Mouse (Mus musculus): ENCODE measurements at regions not wholly inside any gene's neighbourhood (a gene's known extent, or its start where the extent isn't known, plus 50 kb on each side); places are given as distances from the start of the nearest gene placed in this dataset.
"Not testable (repeated sequence)": the region's sequence is repeated elsewhere in the genome, so short reads cannot be mapped to it uniquely, and the experiment has no call there.

DNA sequence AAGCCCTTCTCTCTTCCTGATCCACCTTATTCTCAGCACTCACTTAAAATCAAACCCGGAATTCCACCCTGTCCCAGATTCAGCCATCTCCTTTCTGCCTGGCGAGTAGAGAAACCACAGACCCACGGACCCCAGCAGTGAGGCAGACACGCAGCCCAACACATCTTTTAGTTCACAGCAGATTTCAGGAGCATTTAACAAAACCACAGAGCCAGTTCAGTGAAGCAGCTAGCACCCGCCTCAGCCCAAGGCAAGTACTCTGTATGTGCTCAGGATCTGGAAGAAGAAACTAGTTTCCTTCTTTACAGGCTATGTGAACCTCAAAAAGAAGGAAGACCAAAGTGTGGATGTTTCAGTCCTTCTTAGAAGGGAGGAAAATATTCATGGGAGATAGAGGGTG, 560.6 kb downstream of the Nyap2 start:
- no peak for DNase-seq (ENCODE audit: inconsistent ontology term)

DNA sequence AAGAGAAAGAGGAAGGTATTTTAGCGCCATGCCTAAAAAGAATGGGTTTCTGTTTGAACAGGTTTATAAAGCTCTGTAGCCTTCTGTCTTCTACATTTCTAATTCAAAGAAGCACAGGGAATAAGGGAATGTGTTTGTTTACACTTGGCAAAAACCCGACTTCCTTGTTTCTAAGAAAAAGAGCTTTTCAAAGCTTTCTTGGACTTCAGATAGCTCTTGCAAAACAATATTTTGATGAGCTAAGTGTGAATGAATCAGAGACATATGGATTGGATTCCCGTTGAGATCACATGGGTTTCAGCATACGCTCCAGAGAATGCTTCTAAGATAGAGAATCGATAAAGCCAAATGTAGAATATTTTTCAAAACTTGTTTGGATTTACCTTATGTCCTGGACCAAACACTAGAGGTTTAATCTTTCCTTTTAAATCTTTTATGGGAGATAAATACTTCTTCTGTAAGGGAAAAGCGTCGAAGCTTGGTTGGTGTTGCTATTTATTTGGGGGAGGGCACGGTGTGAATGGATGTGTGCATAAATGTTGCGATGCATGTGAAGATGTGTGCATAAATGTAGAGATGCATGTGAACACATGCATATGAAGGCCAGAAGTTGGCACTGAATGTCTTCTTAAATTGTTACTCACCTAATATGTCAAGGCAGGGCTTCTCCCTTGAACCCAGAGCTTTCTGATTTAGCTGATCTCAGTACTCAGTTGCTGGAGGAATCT, 576.4 kb downstream of the Nyap2 start:
- DNase-seq (ENCODE audit: inconsistent ontology term) = no peak

DNA sequence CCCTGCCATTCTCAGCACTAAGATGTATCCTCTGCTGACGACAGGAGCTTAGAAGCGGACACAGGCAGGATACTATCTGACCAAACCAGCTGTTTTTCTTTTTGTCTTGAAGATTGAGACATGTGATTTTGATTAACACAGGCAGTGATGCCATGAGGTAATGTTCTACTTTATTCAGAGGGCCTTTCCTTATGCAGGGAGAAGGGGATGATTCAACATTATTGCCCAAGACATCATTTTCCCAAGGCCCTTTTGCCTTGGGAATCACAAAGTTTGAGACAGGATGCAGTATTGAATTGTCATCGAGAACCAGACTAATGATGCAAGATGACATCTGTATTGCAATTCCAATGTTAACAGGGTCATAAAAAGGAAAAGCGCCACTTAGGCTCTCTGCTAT, 571.7 kb upstream of the Gm9747 start:
- DNase-seq (ENCODE audit: inconsistent ontology term) = no peak

DNA sequence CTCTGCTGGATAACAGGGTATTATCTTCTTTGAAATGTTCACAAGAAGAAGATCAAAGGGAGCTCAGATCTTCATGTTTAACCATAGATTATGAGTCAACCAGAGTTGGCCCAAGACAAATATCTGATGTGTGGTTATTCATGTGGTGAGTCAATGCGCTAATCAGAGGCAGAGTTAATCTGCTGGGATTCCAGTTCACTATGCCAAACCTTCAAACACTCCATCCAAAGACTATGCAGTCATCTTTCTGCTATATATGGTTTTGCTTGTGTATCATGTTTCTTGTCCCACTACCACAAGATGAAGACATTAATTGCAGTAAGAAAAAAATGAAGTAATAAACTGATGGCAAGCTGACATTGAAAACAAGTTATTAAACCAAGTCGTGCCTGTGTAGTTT, 561.8 kb upstream of the Gm9747 start:
- DNase-seq (ENCODE audit: inconsistent ontology term) = peak; percentile 84

DNA sequence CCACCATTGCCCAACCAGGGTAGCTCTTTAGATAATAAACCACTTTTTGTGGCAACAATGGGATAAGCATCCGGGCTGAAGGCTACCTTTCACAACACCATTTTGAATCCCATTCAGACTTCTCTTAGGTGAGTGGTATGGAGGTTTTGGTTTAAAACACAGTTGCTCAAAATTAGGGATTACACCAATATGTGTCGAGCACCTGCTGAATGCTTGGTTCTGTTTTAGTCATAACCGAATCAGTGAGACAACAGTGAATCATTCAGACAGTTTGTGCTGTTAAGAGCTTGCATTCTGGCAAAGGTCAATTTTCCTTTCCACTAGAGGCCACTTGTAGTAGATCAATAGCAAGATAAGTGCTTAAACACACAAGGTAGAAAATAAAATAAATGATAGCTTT, 561.2 kb upstream of the Gm9747 start:
- DNase-seq (ENCODE audit: inconsistent ontology term) = no peak

DNA sequence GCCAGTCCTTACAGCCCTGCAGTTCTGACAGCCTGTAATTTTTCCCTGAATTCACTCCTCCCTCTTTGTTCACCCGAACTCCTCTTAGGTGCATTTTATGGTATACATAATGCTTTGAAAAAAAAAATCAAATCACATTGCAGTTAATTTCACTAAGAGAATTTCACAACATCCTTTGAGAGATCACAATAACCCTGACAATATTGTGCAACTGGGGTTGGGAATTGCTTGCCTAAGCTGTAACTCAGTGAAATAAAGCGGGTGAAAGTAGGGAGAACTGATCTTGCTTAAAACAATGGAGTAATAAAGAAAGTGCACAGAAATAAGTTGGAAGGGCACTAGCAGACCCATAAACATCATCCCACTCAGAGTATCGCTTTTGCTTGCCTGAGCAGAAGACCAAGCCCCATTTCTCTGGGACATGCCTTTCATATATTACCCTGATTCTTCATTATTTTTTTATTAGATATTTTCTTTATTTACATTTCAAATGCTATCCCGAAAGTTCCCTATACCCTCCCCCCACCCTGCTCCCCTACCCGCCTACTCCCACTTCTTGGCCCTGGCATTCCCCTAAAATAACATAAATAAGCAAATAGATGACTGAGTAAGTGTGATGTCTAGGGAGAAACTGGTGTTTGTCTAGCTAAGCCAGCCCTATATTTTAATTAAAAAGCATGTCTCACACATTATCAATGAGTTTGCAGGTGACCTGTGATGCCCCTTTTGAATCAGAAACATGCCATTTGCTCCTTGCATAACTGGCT, 557.2 kb upstream of the Gm9747 start:
- no peak for DNase-seq (ENCODE audit: inconsistent ontology term)

DNA sequence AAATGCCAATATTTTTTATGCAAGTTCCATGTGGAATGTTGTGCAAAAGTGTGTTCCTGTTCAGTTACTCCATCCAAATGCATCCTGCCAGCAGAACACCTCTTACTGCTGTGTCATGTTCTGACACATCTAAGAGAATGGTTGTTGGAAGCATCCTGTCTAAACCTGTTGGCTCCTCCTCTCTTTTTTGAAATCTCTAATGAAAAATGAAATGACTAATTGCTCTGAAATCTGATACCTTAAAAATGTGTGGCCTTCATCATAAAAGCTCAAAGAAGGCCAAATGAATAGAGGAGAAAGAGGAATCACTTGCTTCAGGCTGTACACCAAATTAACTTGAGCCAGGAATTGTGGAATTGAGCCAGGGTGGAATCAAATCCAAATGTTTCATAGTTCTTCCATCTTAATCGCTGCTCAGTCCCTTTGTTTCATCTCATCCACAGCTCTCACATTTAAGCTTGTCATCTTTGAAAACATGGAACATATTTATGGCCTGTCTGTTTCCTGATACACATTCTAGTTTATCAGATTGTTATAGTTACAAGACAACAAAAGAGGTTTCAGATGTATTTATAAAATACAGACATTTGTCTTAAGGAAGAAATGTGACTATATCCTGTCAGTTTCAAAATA, 555.0 kb upstream of the Gm9747 start:
- DNase-seq (ENCODE audit: inconsistent ontology term) = peak; percentile 79

DNA sequence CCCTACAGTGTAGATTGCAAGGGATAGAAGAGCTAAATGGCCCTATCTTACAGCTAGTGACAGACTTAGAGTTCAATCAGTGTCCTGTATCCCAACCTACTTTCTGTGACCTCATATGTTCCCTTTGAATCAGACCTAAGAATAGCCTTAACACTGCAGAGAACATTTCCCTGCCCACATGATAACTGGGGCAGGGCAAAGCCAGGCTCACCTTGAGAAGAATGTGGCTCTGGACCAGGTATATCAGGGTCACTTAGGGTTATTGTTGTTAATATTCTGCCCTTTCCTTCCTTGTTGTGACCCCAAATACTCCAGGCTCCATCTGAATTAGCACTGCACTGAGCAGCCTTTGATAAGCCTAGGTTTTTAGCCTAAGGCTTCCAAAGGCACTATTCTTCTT, 536.8 kb upstream of the Gm9747 start:
- no peak for DNase-seq (ENCODE audit: inconsistent ontology term)

DNA sequence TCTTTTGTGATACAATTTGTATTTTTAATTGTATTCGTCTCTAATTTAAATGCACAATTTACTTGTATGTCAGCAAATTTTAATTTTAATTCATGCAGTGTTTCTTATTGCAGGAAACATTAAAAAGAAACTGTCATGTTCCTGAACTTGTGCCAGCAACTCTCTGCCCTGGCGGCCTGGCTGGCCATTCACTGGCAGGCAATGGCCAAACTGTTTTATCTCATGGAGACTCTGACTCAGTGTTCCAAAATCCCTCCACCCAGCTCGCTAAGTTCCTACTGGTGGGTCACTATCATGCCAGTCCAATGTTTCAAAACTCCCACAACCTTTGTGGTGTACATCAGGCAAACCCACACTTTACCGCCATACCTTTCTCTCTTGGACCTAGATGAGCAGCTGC, 523.7 kb upstream of the Gm9747 start:
- no peak for DNase-seq (ENCODE audit: inconsistent ontology term)

DNA sequence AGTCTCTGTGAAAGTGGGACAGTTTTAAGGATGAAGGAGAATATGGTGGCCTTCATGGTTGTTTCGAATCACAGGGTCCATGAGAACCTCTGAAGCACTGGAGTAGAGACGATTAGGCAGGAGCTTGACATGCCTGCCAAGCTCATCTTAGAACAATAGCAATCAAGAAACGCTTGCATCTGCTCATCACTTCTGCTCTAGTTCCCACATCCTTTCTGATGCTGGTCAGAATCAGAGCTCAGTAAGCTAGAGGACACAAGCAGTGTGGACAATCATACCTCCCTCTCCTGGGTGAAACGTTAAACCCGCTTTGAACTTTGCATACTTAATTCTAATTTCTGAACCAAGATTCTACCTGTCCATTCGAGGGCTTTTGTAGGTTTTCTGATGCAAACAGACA, 515.8 kb upstream of the Gm9747 start:
- DNase-seq (ENCODE audit: inconsistent ontology term) = peak; percentile 67

DNA sequence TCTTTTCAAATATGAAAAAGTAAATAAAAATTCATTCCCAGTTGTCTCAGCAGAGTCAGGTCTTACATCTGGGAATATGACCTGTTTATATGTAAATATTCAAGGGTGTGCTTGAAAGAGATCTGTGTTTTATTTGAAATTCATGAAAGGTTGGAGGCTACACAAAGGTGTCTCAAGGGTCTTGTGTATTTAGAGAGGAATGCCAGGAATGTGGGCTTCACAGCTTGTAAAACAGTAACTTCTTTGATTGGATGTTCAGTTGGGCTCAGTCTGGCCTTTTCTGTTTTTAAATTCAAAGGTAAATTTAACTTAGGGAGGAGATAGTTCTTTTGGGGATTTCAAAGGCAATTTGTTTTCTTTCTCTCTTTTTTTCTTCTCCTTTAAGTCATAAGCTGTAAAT, 514.7 kb upstream of the Gm9747 start:
- DNase-seq (ENCODE audit: inconsistent ontology term) = no peak

DNA sequence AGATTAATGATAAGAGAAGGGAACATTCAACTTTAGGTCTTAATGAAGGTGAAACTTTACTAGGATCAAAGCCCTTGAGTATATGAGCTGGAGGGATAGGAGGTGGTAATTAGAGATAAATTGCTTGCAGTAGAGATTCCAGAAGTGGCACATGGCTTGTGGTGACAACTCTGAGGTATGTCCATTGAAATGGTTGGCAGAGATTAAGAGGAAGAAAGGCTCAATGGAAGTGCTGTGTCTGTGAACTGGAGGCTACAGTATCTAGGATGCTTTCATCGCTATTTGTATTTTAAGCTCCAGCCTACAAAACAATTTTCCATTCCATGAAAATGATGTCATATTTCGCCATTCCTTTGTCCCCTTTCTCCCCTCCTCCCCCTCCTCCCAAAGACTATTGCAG, 508.1 kb upstream of the Gm9747 start:
- DNase-seq (ENCODE audit: inconsistent ontology term) = peak; percentile 81

DNA sequence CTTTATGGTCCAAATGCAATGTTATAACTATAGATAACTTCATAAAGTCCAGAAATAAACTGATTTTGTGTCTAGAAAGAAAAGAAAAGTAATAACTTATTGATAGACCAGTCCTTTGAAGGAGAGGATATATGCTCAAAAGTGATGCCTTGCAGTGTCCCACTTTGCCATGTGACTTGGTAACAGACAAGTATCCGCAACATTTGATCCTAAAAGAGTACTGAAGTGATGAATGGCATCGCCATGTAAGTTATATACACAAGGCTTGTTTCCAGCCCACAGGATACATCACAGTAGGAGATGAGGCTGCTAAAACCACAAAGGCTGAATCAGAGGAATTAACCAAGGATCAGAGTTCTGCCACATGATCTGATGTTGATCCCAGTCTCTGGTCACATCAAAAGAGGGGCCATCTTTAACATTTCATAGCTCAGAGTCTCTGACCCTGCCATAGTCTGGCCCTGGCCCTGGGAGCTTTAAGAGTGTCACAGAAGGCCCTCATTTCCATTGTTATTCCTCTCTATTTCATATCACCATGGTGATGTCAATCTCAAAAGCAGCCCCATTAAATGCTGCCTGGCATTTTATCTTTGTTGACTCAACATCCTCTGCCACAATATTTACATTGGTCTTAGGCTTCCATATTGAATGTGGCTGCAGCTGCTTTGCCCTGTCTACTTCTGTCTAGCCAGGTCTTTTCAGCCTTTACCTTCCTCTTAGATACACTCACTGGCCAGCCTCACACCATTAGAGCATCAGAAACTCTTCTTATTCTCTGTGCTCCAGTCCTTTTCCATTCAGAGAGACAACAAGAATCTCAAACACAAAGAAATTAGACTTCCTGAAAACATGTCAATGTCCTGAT, 506.4 kb upstream of the Gm9747 start:
- no peak for DNase-seq (ENCODE audit: inconsistent ontology term)

DNA sequence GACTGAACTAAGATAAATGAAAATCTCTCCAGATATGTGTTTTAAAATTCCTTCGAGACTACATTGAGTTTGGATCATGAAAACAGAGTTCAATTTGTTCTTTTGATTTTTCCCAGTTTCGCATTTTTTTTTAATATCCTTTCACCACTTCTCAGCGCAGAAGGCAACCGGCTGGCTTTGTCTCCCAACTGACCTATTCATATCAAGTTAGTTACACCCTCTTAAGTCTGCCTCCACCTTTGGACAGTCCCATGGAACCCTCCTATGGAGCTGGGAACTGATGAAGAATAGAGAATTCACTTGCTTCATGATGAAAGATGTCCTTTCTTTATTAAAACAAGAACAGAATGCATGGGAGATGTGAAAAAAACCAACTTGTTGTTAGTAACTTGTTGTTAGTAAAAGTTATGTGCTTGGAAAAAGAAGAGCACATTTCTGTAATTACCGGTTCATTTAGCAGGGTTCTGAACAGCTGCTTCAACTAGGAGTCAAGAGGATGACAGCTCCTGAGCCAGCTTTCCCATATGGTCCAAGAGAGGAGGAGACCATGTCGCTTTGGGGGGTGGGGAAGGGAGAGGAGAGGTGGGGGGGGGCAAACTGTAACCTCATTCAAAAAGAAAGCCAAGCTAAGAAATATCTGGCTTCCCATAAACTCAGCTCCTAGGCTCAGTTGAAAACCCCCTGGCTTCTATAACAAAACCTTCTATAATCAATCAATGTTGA, 495.6 kb upstream of the Gm9747 start:
- no peak for DNase-seq (ENCODE audit: inconsistent ontology term)

DNA sequence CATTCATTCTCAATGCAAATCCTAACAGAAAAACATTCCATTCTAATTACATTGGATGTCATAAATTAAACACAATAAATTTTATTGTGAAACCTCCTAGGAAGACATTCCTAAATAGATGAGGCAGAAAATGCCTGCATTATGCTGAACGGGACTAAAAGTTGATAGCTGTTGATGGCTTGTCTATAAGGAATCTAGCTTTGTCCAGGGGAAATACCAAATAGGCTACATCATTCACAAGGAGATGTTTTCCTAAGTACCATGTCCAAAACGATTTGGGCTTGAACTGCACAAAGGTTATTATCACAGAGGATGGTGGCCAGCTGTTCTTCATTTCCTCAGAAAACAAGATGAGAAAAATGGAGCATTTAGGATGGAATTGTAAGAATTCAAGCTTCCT, 494.5 kb upstream of the Gm9747 start:
- peak; percentile 94 for DNase-seq (ENCODE audit: inconsistent ontology term)

DNA sequence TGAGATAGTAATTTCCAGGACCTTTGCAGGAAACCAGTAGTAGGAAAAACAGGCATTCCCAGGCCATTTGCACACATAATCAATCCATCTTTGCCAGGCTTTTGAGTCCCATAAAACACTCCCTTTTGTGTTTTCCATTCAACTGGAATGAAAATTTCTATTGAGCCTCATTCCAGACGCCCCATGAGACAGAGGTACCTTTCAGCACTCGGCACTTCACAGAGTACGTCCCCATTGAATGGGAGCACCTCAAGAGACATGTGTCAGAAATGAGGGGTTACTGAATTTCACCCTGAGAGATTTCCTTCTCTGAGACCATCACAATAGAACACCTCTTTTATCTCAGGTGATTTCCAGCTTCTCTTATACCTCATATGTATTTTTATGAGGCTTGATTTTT, 493.5 kb upstream of the Gm9747 start:
- DNase-seq (ENCODE audit: inconsistent ontology term) = peak; percentile 50

DNA sequence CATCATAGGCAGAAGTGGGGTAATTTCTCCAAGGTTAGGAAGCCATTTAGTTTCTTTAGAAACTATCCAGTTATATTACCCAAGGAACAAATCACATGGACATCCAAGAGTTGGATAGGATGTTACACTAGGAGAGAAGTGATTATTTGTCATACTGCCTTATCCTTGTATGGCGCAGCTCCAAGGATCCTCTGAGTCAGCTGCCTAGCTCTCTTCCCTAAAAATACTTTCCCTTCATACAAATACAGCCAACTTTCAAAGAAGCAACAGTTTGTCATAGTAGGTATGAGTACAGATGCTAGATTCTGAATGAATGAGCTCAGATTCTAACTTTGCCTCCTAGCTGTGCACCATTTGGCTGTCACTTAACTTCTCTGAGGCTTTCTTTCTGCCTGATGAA, 492.9 kb upstream of the Gm9747 start:
- peak; percentile 84 for DNase-seq (ENCODE audit: inconsistent ontology term)

DNA sequence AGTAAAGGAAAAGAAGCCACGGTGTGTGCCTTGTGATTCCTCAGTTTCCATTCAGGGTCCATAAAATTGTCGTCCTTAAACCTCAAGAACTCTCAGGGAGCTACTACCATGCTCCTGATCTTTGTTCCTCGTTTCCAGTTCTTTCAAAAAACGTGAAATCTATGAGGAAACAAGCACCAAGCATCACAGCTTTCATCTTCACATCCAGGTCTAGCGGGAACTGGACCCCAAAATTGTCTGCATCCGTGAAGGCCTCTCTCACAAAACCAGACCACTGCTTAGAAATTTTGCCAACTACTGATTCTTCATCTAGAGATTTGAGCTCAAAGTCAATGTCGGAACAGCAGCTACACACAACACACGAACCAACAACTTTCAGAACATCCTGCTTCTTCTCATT, 491.0 kb upstream of the Gm9747 start:
- DNase-seq (ENCODE audit: inconsistent ontology term) = not testable (repeated sequence)

DNA sequence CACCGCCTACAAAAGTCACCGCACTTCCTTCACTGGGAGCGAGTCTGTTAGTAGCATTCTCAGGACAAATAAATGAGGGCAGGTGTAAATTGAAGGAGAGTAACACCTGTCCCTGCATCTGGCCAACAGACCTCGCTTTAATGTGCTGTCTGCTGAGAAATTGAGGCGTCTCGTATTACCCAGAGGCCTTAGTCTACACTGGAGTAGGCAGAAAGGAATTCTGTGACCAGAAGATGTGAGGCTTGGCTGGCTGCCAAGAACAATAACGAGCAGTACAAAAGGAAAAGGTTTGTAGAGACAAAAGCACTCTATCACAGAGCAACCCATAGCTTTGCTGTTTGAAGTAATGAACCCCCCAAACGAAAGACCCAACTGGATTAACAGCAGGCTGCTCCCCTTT, 488.4 kb upstream of the Gm9747 start:
- DNase-seq (ENCODE audit: inconsistent ontology term) = peak; percentile 75

DNA sequence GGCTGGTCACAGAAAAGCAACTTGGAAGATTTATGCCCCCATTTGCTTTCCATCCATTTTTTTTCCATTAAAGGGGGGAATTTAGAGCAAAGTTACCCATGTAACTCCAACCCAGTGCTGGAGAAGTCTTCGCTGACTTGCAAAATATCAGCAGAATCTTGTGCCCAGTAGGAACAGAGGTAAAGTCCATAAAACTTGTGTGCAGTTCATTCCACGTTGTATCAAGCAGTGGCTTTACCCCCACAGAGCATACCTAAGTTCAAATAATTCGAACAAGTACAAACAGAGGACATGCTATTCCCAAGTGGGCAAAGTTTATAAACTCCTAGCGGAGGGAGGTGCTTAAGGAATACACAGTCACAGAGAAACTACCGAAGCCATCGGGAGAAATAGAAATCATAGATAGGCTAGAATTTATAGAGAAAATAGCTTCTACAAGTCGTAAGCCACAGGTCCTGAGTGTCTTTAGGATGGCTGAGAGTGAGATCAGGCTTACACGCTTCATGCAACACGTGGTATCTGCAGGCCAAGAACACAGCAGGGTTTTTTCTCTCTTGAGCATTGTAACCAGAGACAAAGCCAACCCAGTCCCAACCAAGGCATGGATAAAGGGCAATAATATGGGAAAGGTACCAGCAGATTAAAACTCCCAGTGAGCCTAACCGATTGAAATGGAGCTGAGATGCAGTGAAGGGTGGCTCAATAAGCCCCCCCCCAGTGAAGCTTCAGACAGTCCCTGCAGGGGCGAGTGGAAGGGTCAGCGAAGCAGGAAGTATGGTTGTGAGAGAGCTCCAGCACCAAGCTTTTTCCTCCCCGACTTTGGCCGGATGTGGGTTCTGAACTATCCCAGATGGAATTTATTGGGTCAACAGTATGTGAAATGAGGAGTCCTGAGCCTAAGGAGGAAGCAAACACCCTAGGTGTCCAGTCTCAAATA, 487.6 kb upstream of the Gm9747 start:
- DNase-seq (ENCODE audit: inconsistent ontology term) = peak; percentile 62

All from Muller cell, postnatal 12 days (primary cell).